Mouse (Mus musculus) heart, embryonic 10.5 days (tissue): Measurements from ENCODE around the gene Ehd1. TPM values are rescaled to one million over a fixed set of nuclear protein-coding genes. Genes with fewer than 3 reads are reported as not detected.

ENCODE experiments used
- DNase-seq: peaks from one replicate; pipeline ENCODE4 v3.0.0-alpha.2; 2017; ENCODE audit warnings: low spot score
- H3K27ac ChIP-seq: fragments of 300-500 bp; sonication (generic); 2 replicates; pipeline ENCODE4 v1.5.1; 2016; ENCODE audit warnings: mild to moderate bottlenecking
- H3K27me3 ChIP-seq: fragments of 300-500 bp; sonication (generic); 2 replicates; pipeline ENCODE4 v1.6.1; 2016; ENCODE audit warnings: mild to moderate bottlenecking; ENCODE audit not compliant: poor library complexity, insufficient read depth, severe bottlenecking
- H3K36me3 ChIP-seq: fragments of 300-500 bp; sonication (generic); 2 replicates; pipeline ENCODE4 v1.6.1; 2016; ENCODE audit warnings: mild to moderate bottlenecking, moderate library complexity
- H3K4me1 ChIP-seq: fragments of 300-500 bp; sonication (generic); 2 replicates; pipeline ENCODE4 v1.6.1; 2016; ENCODE audit warnings: mild to moderate bottlenecking
- H3K4me3 ChIP-seq: fragments of 300-500 bp; sonication (generic); 2 replicates; pipeline ENCODE4 v1.5.1; 2016; ENCODE audit warnings: mild to moderate bottlenecking, moderate library complexity
- H3K9me3 ChIP-seq: fragments of 300-500 bp; sonication (generic); 2 replicates; pipeline ENCODE4 v1.6.1; 2016; ENCODE audit warnings: mild to moderate bottlenecking, moderate library complexity
- WGBS: fragments of 180-500 bp; shearing (Covaris S2); methylation state at CpG from one replicate; pipeline ENCODE4 v1.1.7; 2016; 5-methylcytosine and 5-hydroxymethylcytosine counted together
- polyA plus RNA-seq: library from polyadenylated mRNA; unstranded; fragments of >200 nt; fragmentation: Nextera tagmentation; extraction: Ambion mirVana; gene quantifications from 2 replicates; pipeline ENCODE4 v1.2.1, GENCODE M21; 2016

The Ehd1 gene
- polyA plus RNA-seq, 1 experiment from 2014 or later, result 89.6 TPM

DNA sequence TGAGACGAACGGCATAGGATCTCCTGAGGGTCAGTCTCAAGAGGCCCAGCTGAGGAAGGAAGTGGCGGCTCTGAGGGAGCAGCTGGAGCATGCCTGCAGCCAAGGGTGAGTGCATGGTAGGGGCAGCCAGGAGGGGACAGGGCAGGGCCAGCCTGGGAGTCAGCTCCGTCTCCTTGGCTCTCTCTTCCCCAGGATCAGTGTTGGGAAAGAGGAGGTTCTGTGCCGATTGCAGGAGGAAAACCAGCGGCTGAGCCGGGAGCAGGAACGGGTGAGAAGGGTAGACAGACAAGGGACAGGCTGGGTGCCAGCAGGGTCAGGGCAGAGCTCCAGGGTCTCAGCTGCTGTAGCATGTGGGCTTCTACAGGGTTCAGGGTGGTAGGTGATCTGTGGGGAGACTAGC, 38.0 kb downstream of the Ehd1 start:
- Histone ChIP-seq H3K4me3 (no peak overlapping the region), H3K9me3 (no peaks in the 10 kb centered on the region), H3K4me1 (peaks cover 16% of the 10 kb centered on the region), H3K27ac (no peak overlapping the region), H3K36me3 (peaks cover 93% of the 10 kb centered on the region), H3K27me3 (no peaks in the 10 kb centered on the region)
- WGBS, result 75% methylated on average over 8 of the region's 8 CpGs
- no peak for DNase-seq

DNA sequence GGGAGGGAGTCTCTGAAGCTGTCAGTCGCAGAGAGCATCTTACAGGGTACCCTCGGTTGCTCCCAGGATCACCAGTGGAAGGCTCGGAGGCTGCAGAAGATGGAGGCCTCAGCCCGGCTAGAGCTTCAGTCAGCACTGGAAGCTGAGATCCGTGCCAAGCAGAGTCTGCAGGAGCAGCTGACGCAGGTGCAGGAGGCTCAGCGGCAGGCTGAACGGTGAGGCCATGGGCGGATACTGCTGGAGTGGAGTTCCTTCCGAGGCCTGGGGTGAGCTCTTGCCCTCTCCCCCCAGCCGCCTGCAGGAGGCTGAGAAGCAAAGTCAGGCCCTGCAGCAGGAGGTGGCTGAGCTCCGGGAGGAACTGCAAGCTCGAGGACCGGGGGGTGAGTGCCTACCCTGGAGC, 39.0 kb downstream of the Ehd1 start:
- H3K9me3 ChIP-seq, result no peaks in the 10 kb centered on the region
- peaks cover 95% of the 10 kb centered on the region for H3K36me3 ChIP-seq
- WGBS, result 76% methylated on average over 14 of the region's 14 CpGs
- H3K27me3 ChIP-seq, result no peaks in the 10 kb centered on the region
- H3K27ac ChIP-seq, result no peak overlapping the region
- H3K4me3 ChIP-seq, result no peak overlapping the region
- peaks cover 19% of the 10 kb centered on the region for H3K4me1 ChIP-seq
- no peak for DNase-seq

DNA sequence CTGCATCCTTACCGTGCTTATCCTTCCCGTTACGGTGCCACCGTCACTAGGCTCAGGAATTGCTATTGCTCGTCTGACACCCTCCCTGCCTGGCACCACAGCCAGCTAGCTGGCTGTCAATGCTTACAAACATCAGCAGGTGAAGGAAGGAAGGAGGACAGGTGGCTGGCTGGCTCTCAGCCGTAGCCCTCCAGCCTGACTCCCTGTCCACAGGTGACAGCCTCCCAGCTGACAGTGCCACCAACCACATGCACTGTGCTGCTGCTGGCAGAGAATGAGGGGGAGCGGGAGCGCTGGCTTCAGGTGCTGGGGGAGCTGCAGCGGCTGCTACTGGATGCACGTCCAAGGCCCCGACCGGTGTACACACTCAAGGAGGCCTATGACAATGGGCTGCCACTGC, 41.6 kb downstream of the Ehd1 start:
- peaks cover 35% of the 10 kb centered on the region for H3K4me1 ChIP-seq
- no peaks in the 10 kb centered on the region for H3K27me3 ChIP-seq
- no peak overlapping the region for H3K4me3 ChIP-seq
- H3K27ac ChIP-seq, result no peak overlapping the region
- peaks cover 81% of the 10 kb centered on the region for H3K36me3 ChIP-seq
- no peaks in the 10 kb centered on the region for H3K9me3 ChIP-seq
- no peak for DNase-seq
- 90% methylated on average over 12 of the region's 12 CpGs for WGBS

DNA sequence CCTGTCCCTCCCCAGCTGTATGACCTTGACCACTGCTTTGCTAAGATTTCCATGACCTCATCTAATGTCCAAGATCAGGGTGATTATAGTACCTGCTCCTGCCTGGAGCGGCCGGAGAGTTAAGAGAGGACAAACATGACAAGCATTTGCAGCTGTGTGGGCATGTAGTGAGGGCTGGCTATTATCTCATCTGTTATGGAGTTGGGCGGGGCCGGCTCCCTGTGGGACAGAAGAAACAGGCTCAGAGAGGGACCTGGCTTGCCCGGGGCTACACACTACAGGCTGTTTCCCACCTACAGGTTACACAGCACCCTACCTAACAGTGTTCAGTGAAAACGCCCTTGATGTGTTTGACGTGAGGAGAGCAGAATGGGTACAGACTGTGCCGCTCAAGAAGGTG, 44.8 kb downstream of the Ehd1 start:
- H3K27me3 ChIP-seq, result no peaks in the 10 kb centered on the region
- no peak for DNase-seq
- peaks cover 57% of the 10 kb centered on the region for H3K36me3 ChIP-seq
- no peak overlapping the region for H3K4me3 ChIP-seq
- H3K4me1 ChIP-seq, result peaks cover 34% of the 10 kb centered on the region
- H3K27ac ChIP-seq, result peak overlapping the region; percentile 18; the same call in 1 of the 2 replicates
- 63% methylated on average over 8 of the region's 8 CpGs for WGBS
- H3K9me3 ChIP-seq, result no peaks in the 10 kb centered on the region

DNA sequence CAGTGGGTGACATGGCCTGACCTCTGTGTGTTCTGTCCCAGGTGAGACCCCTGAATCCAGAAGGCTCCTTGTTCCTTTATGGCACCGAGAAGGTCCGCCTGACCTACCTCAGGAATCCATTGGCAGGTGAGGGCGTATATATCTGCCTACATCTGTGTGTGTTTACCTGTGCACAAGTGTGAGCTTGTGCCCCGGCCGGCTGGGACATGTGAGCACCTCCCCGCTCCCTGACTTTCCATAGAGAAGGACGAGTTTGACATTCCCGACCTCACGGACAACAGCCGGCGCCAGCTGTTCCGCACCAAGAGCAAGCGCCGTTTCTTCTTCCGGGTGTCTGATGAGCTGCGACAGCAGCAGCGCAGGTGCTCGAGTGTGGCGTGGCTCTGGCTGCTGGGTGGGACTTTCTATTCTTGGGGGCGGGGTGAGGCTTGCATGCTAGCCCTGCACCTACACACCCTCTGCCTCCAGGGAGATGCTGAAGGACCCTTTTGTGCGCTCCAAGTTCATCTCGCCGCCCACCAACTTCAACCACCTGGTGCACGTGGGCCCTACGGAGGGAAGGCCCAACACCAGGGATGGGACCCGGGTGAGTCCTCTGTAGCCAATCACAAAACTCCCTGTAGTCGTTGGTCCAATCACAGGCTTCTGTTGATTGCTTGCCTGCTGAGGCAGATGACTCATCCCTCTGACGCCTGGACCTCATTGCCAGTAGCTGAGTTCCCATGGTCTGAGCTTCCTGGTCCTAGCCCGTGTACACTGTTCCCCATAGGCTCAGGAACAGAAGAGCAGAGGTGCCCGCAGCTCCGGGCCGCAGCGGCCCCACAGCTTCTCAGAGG, 45.5 kb downstream of the Ehd1 start:
- H3K9me3 ChIP-seq, result no peaks in the 10 kb centered on the region
- peaks cover 51% of the 10 kb centered on the region for H3K36me3 ChIP-seq
- DNase-seq, result no peak
- no peaks in the 10 kb centered on the region for H3K27me3 ChIP-seq
- H3K4me3 ChIP-seq, result no peak overlapping the region
- peak overlapping the region; percentile 18 for H3K27ac ChIP-seq
- 76% methylated on average over 33 of the region's 33 CpGs for WGBS
- H3K4me1 ChIP-seq, result peaks cover 27% of the 10 kb centered on the region

DNA sequence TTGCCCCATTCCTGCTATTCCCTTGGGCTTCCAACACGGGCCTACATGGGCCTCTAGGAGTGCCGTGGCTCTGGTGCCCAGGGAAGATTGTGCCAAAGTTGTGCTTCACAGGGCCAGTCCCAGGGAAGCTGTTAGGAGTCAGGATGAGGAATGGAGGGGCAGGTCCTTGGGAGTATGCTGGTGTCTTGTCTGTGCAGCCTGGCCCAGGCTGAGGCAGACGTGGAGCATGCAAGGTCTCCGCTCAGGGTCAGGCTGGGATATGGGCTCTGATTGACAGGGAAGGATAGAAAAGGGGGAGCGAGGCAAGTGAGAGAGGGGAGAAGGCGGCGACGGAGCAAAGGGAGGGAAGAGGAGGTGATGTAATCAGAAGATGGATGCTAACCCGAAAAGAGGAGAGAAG, 48.2 kb downstream of the Ehd1 start:
- Histone ChIP-seq H3K27me3 (no peaks in the 10 kb centered on the region), H3K4me3 (no peak overlapping the region), H3K36me3 (peaks cover 25% of the 10 kb centered on the region), H3K9me3 (no peaks in the 10 kb centered on the region), H3K27ac (no peak overlapping the region), H3K4me1 (peaks cover 24% of the 10 kb centered on the region)
- WGBS, result 75% methylated on average over 9 of the region's 9 CpGs
- no peak for DNase-seq

DNA sequence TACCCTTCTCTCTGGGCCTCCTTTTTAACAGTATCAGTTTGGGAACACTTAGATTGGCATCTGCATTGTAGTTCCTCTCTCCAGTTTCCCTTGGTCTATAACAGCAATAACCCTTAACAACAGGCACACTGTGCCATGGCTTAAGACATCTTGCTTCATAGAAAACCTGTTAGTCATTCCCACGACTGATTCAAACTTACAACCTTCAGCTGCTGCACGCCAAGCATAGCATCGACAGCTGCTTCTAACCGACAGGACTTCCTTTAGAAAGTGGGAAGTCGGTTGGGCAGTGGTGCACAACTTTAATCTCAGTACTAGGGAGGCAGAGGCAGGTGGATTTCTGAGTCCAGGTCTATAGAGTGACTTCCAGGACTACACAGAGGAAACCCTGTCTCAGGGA, 54.7 kb downstream of the Ehd1 start:
- H3K36me3 ChIP-seq, result no peaks in the 10 kb centered on the region
- WGBS, result 58% methylated on average over 5 of the region's 5 CpGs
- no peaks in the 10 kb centered on the region for H3K27me3 ChIP-seq
- H3K4me3 ChIP-seq, result no peak overlapping the region
- H3K9me3 ChIP-seq, result no peaks in the 10 kb centered on the region
- H3K27ac ChIP-seq, result no peak overlapping the region
- no peak for DNase-seq
- H3K4me1 ChIP-seq, result peaks cover 26% of the 10 kb centered on the region

DNA sequence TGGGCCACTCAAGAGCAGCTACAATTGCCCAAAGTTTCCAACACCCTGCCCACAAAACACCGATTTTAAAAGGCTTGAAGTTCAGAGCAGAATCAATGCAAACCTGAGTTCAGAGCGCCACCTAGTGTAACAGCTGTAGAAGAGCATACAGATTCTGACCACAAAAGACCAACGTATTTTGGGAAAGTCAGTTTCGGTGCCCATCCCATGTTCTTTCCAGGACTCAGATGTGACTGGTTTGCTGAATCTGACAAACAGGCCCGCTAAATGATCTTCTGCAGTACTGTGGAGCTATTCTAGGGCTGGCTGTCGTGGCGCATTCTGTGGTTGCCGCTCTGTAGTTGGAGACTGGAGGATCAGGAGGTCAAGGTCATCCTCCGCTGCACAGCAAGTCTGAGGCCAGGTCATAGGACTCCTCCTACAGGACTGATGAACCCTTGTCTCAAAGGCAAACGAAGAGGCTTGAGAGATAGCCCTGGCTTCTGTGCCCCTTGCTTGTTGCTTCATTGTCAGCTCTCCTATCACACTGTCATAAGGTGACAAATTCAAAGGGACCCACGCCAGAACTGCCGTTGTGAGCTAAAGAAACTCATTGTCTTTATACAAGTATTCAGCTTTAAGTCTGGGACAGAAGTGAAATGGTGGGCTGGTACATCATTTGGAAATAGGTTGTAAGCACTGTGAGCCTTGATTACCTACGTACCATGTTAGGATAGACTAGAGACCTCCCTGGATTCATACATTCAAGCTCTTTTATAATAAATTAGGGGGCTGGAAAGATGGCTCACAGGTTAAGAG, 55.4 kb downstream of the Ehd1 start:
- no peaks in the 10 kb centered on the region for H3K27me3 ChIP-seq
- no peak for DNase-seq
- H3K4me1 ChIP-seq, result peaks cover 33% of the 10 kb centered on the region
- H3K9me3 ChIP-seq, result no peaks in the 10 kb centered on the region
- H3K36me3 ChIP-seq, result peaks cover 5% of the 10 kb centered on the region
- peak overlapping the region; percentile 82 for H3K27ac ChIP-seq
- peak overlapping the region; percentile 35 for H3K4me3 ChIP-seq
- 25% methylated on average over 13 of the region's 13 CpGs for WGBS

DNA sequence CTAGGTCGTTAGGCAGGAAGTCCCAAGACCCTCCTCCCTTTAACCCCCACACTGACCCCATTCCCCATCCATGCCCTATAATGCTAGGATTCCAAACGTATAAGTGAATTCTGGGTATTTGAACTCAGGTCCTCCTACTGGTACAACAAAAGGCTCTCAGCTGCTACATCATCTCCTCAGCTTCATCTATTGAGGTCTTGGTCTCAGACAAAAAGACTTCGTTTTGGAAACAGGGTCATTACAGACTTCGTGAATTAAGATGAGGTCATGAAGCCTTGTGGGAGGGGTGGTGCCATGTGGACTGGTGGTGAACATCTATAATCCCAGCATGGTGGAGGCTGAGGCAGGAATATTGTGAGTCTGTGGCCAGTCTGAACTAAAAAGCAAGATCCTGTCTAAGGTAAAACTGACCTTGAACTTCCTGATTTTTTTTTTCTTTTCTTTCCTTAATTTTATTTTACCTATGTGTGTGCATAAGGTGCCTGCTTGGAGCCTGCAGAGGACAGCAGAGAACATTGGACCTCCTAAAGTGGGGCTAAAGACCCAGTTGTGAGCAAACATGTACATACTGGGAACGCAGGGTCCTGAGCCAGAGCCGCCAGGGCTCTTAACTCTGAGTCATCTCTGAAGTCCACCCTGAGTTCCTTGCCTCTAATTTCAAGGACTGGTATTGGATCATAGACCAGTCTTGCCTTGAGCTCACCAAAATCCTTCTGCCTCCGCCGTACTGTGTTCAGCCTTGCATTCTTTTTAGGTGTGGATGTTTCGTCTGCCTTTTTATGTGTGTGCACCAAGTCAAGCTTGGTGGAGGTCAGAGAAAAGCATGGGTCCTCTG, 57.5 kb downstream of the Ehd1 start:
- Histone ChIP-seq H3K9me3 (no peaks in the 10 kb centered on the region), H3K27me3 (no peaks in the 10 kb centered on the region), H3K36me3 (peaks cover 26% of the 10 kb centered on the region), H3K27ac (peak overlapping the region; percentile 91), H3K4me3 (peak overlapping the region; percentile 87), H3K4me1 (peaks cover 39% of the 10 kb centered on the region)
- DNase-seq, result no peak
- WGBS, result 69% methylated on average over 9 of the region's 9 CpGs

DNA sequence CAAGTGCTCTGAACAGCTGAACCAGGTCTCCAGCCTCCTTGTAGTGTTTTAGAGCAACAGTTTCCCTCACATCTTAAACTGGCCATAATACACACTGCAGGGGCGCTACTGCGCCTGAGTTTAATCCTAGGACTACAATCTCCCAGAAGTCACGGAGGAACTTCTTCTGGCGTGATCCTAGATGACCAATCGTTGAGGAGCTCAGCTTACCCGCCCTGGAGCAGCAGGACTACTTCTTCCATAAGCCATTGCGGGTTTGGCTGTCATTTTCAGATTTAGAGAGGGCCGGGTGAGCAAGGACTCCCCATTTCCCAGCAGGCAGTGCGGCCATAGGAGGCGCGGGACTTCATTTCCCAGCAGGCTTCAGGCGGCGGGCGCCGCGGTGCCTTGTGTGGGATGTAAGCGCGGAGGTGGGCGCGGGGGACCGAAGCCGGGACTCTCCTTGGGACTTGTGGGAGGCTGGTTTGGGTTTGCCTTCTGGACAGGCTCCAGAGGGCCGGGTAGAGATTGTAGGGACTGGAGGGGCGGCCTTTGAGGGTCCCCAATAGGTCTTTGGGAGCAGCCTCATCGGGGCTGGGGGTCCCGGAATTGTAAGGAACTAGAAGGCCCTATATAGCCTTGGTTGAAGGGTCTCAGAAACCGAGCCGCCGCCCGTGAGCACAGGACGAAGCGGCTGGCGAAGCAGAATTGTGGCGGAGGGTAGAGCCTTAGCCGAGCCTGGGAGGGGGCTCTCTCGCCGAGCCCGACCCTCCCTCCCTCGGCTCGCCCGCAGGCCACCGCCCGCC, 58.3 kb downstream of the Ehd1 start, which contains the start of gene Men1:
Men1 (plus strand) TSS at position 307 of the 785 bp plus-strand sequence.
- Histone ChIP-seq H3K4me3 (peak within 1 kb of the TSS; percentile 87), H3K36me3 (peaks cover 35% of the 10 kb centered on the region), H3K27ac (peak within 1 kb of the TSS; percentile 91), H3K4me1 (peaks cover 42% of the 10 kb centered on the region), H3K9me3 (no peaks in the 10 kb centered on the region), H3K27me3 (no peaks in the 10 kb centered on the region)
- under 1% methylated on average over 43 of the region's 43 CpGs for WGBS
- peak; percentile 99 for DNase-seq

DNA sequence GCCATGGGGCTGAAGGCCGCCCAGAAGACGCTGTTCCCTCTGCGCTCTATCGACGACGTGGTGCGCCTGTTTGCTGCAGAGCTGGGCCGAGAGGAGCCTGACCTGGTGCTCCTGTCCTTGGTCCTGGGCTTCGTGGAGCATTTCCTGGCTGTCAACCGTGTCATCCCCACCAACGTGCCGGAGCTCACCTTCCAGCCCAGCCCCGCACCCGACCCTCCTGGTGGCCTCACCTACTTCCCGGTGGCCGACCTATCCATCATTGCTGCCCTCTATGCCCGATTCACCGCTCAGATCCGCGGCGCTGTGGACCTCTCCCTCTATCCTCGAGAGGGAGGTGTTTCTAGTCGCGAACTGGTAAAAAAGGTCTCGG, 58.9 kb downstream of the Ehd1 start:
- WGBS, result under 1% methylated on average over 25 of the region's 25 CpGs
- Histone ChIP-seq H3K36me3 (peaks cover 39% of the 10 kb centered on the region), H3K4me1 (peaks cover 47% of the 10 kb centered on the region), H3K27ac (peak overlapping the region; percentile 91), H3K9me3 (no peaks in the 10 kb centered on the region), H3K27me3 (no peaks in the 10 kb centered on the region), H3K4me3 (peak overlapping the region; percentile 87)
- DNase-seq, result no peak

DNA sequence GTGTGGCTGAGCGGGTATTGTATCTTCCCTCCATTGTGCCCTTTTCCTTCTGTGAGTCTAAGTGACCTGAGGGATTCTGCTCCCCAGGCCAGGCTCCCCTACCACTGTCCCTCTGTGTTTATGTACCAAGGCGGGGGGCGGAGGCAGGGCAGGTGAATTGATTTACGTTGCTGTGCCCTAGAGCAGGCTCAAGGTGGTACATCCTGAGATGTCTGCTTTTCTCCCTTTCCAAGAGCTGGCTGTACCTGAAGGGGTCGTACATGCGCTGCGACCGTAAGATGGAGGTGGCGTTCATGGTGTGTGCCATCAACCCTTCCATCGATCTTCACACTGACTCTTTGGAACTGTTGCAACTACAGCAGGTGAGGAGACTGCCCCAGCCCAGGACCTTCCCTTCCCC, 60.4 kb downstream of the Ehd1 start:
- Histone ChIP-seq H3K27ac (no peak overlapping the region), H3K27me3 (no peaks in the 10 kb centered on the region), H3K36me3 (peaks cover 39% of the 10 kb centered on the region), H3K4me3 (peak overlapping the region; percentile 87), H3K9me3 (no peaks in the 10 kb centered on the region), H3K4me1 (peaks cover 56% of the 10 kb centered on the region)
- DNase-seq, result no peak
- WGBS, result 92% methylated on average over 10 of the region's 10 CpGs
